Mouse (Mus musculus): ENCODE results near the gene Mrpl35. TPM values are rescaled to one million over a fixed set of nuclear protein-coding genes. Genes with fewer than 3 reads are reported as not detected.

Gene Mrpl35
- 54.1 TPM for polyA plus RNA-seq (2017; shearing (Covaris generic))

DNA sequence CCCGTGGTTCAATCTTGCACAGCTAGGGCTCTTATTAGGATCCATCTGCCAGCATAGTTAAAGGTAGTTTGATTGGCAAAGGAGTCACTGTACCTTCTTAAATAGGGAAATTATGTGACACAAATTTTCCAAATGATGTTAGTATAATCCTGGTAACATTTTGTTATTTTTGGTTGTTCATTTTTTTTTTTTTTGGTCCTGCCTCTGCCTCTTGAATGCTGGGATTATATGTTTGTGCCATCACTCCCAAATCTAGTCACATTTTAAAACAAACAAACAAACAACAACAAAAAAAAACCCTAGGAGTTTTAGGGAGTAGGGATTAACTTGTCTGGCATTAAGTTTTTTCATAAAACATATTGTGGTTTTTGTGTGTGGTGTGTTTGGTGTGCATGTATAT lies at the start of gene Mrpl35:
Mrpl35 (minus strand) TSS at position 101 of the 400 bp plus-strand sequence.

GRCm38 (mm10) chr6:71830690-71831580 lies 4.2 kb upstream of the Mrpl35 start, which contains the start of gene Immt:
Gene Immt (plus strand): TSS chr6:71831331.

Other genes with a start within 250 kb of the Mrpl35 start
- 88.4 TPM for gene Kdm3a, start 194.0 kb downstream of the Mrpl35 start, polyA plus RNA-seq (2017; shearing (Covaris generic))
- gene Reep1, start 119.4 kb downstream of the Mrpl35 start, polyA plus RNA-seq (2017; shearing (Covaris generic)), result 0.66 TPM
- 137 TPM for gene Immt, start 4.4 kb upstream of the Mrpl35 start, polyA plus RNA-seq (2017; shearing (Covaris generic))
- gene Ptcd3, start 81.8 kb upstream of the Mrpl35 start, polyA plus RNA-seq (2017; shearing (Covaris generic)), result 91.9 TPM
- 35.3 TPM for gene Polr1a, start 82.1 kb upstream of the Mrpl35 start, polyA plus RNA-seq (2017; shearing (Covaris generic))

Measured in activated CD4-positive, CD25-positive, alpha-beta regulatory T cell, adult 9 weeks (primary cell).